Mouse (Mus musculus) splenic B cell, adult 2 months (primary cell): ENCODE data around the gene Mrpl10.

Experiments
- DNase-seq: peaks from one replicate; pipeline ENCODE4 v3.0.0-alpha.2; 2011; ENCODE audit warnings: low read depth, low spot score
- H3K27me3 ChIP-seq: 2 replicates; pipeline ENCODE4 v1.6.1; 2012; ENCODE audit warnings: mild to moderate bottlenecking, low read length, moderate library complexity, mixed read lengths; ENCODE audit not compliant: control insufficient read depth, poor library complexity, insufficient read depth, severe bottlenecking
- H3K36me3 ChIP-seq: 2 replicates; pipeline ENCODE4 v1.6.1; 2012; ENCODE audit warnings: mild to moderate bottlenecking, low read length, moderate library complexity, mixed read lengths; ENCODE audit not compliant: control insufficient read depth, poor library complexity, insufficient read depth, severe bottlenecking

Mrpl10 gene

GRCm38 (mm10) chr11:97019345-97019708 lies 22.0 kb upstream of the Mrpl10 start:
- H3K27me3 ChIP-seq = peaks cover 2% of the 10 kb centered on the region; the same call in 1 of the 2 replicates
- no peak for DNase-seq
- no peaks in the 10 kb centered on the region for H3K36me3 ChIP-seq

GRCm38 (mm10) chr11:97021121-97021765 lies 20.1 kb upstream of the Mrpl10 start:
- H3K36me3 ChIP-seq = no peaks in the 10 kb centered on the region
- H3K27me3 ChIP-seq = peaks cover 2% of the 10 kb centered on the region; the same call in 1 of the 2 replicates
- DNase-seq = peak; percentile 25

- H3K36me3 ChIP-seq = no peaks in the 10 kb centered on the region
- DNase-seq = peak; percentile 88
- peaks cover 2% of the 10 kb centered on the region; the same call in 1 of the 2 replicates for H3K27me3 ChIP-seq
These were observed 19.4 kb upstream of the Mrpl10 start for GRCm38 (mm10) chr11:97021873-97022484.

- DNase-seq = no peak
- Histone ChIP-seq H3K27me3 (no peaks in the 10 kb centered on the region; the same call in 1 of the 2 replicates), H3K36me3 (no peaks in the 10 kb centered on the region)
These were observed 16.4 kb upstream of the Mrpl10 start for GRCm38 (mm10) chr11:97024977-97025376.

- DNase-seq = peak; percentile 95
- Histone ChIP-seq H3K36me3 (no peaks in the 10 kb centered on the region), H3K27me3 (no peaks in the 10 kb centered on the region; the same call in 1 of the 2 replicates)
These were observed 15.5 kb upstream of the Mrpl10 start for GRCm38 (mm10) chr11:97025721-97026344.

GRCm38 (mm10) chr11:97029686-97030417 lies 11.5 kb upstream of the Mrpl10 start, which contains the start of gene Scrn2:
Scrn2 (plus strand) TSS chr11:97029938.
- Histone ChIP-seq H3K36me3 (no peaks in the 10 kb centered on the region), H3K27me3 (no peaks in the 10 kb centered on the region)
- peak; percentile 90 for DNase-seq

- no peak for DNase-seq
- Histone ChIP-seq H3K27me3 (no peaks in the 10 kb centered on the region), H3K36me3 (no peaks in the 10 kb centered on the region)
These were observed 10.9 kb upstream of the Mrpl10 start for GRCm38 (mm10) chr11:97030426-97030825.

- Histone ChIP-seq H3K27me3 (no peaks in the 10 kb centered on the region), H3K36me3 (no peaks in the 10 kb centered on the region)
- DNase-seq = no peak
These were observed 9.4 kb upstream of the Mrpl10 start for GRCm38 (mm10) chr11:97031977-97032376.

GRCm38 (mm10) chr11:97032499-97032898 lies 8.9 kb upstream of the Mrpl10 start:
- Histone ChIP-seq H3K27me3 (no peaks in the 10 kb centered on the region), H3K36me3 (no peaks in the 10 kb centered on the region)
- no peak for DNase-seq

GRCm38 (mm10) chr11:97033781-97034180 lies 7.6 kb upstream of the Mrpl10 start:
- Histone ChIP-seq H3K27me3 (no peaks in the 10 kb centered on the region), H3K36me3 (no peaks in the 10 kb centered on the region)
- DNase-seq = no peak

- DNase-seq = no peak
- Histone ChIP-seq H3K27me3 (no peaks in the 10 kb centered on the region), H3K36me3 (no peaks in the 10 kb centered on the region)
These were observed 5.2 kb upstream of the Mrpl10 start for GRCm38 (mm10) chr11:97036141-97036540.

GRCm38 (mm10) chr11:97038881-97039280 lies 2.5 kb upstream of the Mrpl10 start:
- DNase-seq = no peak

GRCm38 (mm10) chr11:97040301-97041021 lies 899 bp upstream of the Mrpl10 start:
- H3K27me3 ChIP-seq = no peaks in the 10 kb centered on the region
- no peak for DNase-seq
- H3K36me3 ChIP-seq = no peaks in the 10 kb centered on the region

More at GRCm38 (mm10) chr11:97038881-97039280, 2.5 kb upstream of the Mrpl10 start:
- H3K36me3 ChIP-seq = no peaks in the 10 kb centered on the region
- H3K27me3 ChIP-seq = no peaks in the 10 kb centered on the region

GRCm38 (mm10) chr11:97044902-97045301 lies 3.5 kb downstream of the Mrpl10 start:
- H3K27me3 ChIP-seq = no peaks in the 10 kb centered on the region
- no peak for DNase-seq
- no peaks in the 10 kb centered on the region for H3K36me3 ChIP-seq
